Mouse (Mus musculus) limb, embryonic 13.5 days (tissue): Measurements from ENCODE around the gene Dnaja2. TPM values are rescaled to one million over a fixed set of nuclear protein-coding genes. Genes with fewer than 3 reads are reported as not detected.

Experiments used
- ATAC-seq: fragments of 200-750 bp; cut with Nextera tagmentation; 2 replicates; pipeline ENCODE4 v1.8.0; 2017; ENCODE audit warnings: low read depth, moderate number of reproducible peaks, moderate TSS enrichment; ENCODE audit not compliant: low FRiP score
- H3K27ac ChIP-seq: fragments of 300-500 bp; sonication (generic); 2 replicates; pipeline ENCODE4 v1.5.1; 2015; ENCODE audit warnings: inconsistent platforms, mild to moderate bottlenecking, moderate library complexity
- H3K27me3 ChIP-seq: fragments of 300-500 bp; sonication (generic); 2 replicates; pipeline ENCODE4 v1.6.1; 2015; ENCODE audit warnings: mild to moderate bottlenecking, inconsistent platforms
- H3K36me3 ChIP-seq: fragments of 300-500 bp; sonication (generic); 2 replicates; pipeline ENCODE4 v1.6.1; 2015; ENCODE audit warnings: inconsistent platforms, mild to moderate bottlenecking, moderate library complexity
- H3K4me1 ChIP-seq: fragments of 300-500 bp; sonication (generic); 2 replicates; pipeline ENCODE4 v1.6.1; 2015; ENCODE audit warnings: inconsistent platforms
- H3K4me2 ChIP-seq: fragments of 300-500 bp; sonication (generic); replicated peaks from 2 replicates; pipeline ENCODE4 v1.6.1; 2015; ENCODE audit warnings: inconsistent platforms, mild to moderate bottlenecking, moderate library complexity
- H3K4me3 ChIP-seq: fragments of 300-500 bp; sonication (generic); 2 replicates; pipeline ENCODE4 v1.5.1; 2015; ENCODE audit warnings: moderate library complexity, mild to moderate bottlenecking, inconsistent platforms
- H3K9ac ChIP-seq: fragments of 300-500 bp; sonication (generic); 2 replicates; pipeline ENCODE4 v1.6.1; 2015; ENCODE audit warnings: mild to moderate bottlenecking, inconsistent platforms
- H3K9me3 ChIP-seq: fragments of 300-500 bp; sonication (generic); 2 replicates; pipeline ENCODE4 v1.6.1; 2016; ENCODE audit warnings: inconsistent platforms
- WGBS: fragments of 180-500 bp; shearing (Covaris S2); methylation state at CpG from one replicate; pipeline ENCODE4 v1.1.7; 2015; 5-methylcytosine and 5-hydroxymethylcytosine counted together
- polyA plus RNA-seq: library from polyadenylated mRNA; unstranded; fragments of >200 nt; fragmentation: Nextera tagmentation; extraction: Ambion mirVana; gene quantifications from 2 replicates; pipeline ENCODE4 v1.2.1, GENCODE M21; 2015

Gene Dnaja2
- polyA plus RNA-seq, 1 experiment from 2014 or later: 159 TPM

- Histone ChIP-seq H3K9me3 (no peaks in the 10 kb centered on the region), H3K4me3 (no peak overlapping the region), H3K27me3 (no peaks in the 10 kb centered on the region), H3K36me3 (peaks cover 59% of the 10 kb centered on the region), H3K4me2 (no peak overlapping the region), H3K9ac (no peak overlapping the region), H3K27ac (no peak overlapping the region), H3K4me1 (peaks cover 5% of the 10 kb centered on the region; the same call in 1 of the 2 replicates)
- 98% methylated on average over 1 of the region's 1 CpGs for WGBS
- ATAC-seq: no peak
Observed at GRCm38 (mm10) chr8:85551934-85552333, 3.2 kb downstream of the Dnaja2 start.

GRCm38 (mm10) chr8:85536332-85536731 is 18.8 kb downstream of the Dnaja2 start:
- H3K36me3 ChIP-seq: peaks cover 62% of the 10 kb centered on the region
- ATAC-seq: no peak

GRCm38 (mm10) chr8:85534163-85534562 is 21.0 kb downstream of the Dnaja2 start:
- WGBS: 83% methylated on average over 1 of the region's 1 CpGs
- H3K27ac ChIP-seq: no peak overlapping the region
- H3K27me3 ChIP-seq: no peaks in the 10 kb centered on the region
- H3K4me2 ChIP-seq: no peak overlapping the region
- no peak overlapping the region for H3K9ac ChIP-seq
- H3K36me3 ChIP-seq: peaks cover 50% of the 10 kb centered on the region
- H3K4me3 ChIP-seq: no peak overlapping the region
- ATAC-seq: no peak
- H3K9me3 ChIP-seq: no peaks in the 10 kb centered on the region
- H3K4me1 ChIP-seq: no peaks in the 10 kb centered on the region

More at GRCm38 (mm10) chr8:85536332-85536731, 18.8 kb downstream of the Dnaja2 start:
- H3K27me3 ChIP-seq: no peaks in the 10 kb centered on the region
- H3K4me3 ChIP-seq: no peak overlapping the region
- H3K9ac ChIP-seq: no peak overlapping the region
- H3K9me3 ChIP-seq: no peaks in the 10 kb centered on the region
- no peaks in the 10 kb centered on the region for H3K4me1 ChIP-seq
- no peak overlapping the region for H3K4me2 ChIP-seq
- H3K27ac ChIP-seq: no peak overlapping the region
- 99% methylated on average over 2 of the region's 2 CpGs for WGBS

GRCm38 (mm10) chr8:85533434-85533833 is 21.7 kb downstream of the Dnaja2 start:
- WGBS: 96% methylated on average over 2 of the region's 2 CpGs
- no peaks in the 10 kb centered on the region for H3K9me3 ChIP-seq
- H3K4me2 ChIP-seq: no peak overlapping the region
- no peak overlapping the region for H3K9ac ChIP-seq
- no peaks in the 10 kb centered on the region for H3K4me1 ChIP-seq
- no peak overlapping the region for H3K4me3 ChIP-seq
- peaks cover 44% of the 10 kb centered on the region for H3K36me3 ChIP-seq
- no peaks in the 10 kb centered on the region for H3K27me3 ChIP-seq
- no peak overlapping the region for H3K27ac ChIP-seq
- ATAC-seq: no peak

GRCm38 (mm10) chr8:85532843-85533242 is 22.3 kb downstream of the Dnaja2 start:
- H3K4me3 ChIP-seq: no peak overlapping the region
- peaks cover 38% of the 10 kb centered on the region for H3K36me3 ChIP-seq
- ATAC-seq: no peak
- no peak overlapping the region for H3K27ac ChIP-seq
- H3K27me3 ChIP-seq: no peaks in the 10 kb centered on the region
- H3K4me1 ChIP-seq: no peaks in the 10 kb centered on the region
- WGBS: 82% methylated on average over 4 of the region's 4 CpGs
- no peaks in the 10 kb centered on the region for H3K9me3 ChIP-seq
- H3K4me2 ChIP-seq: no peak overlapping the region
- H3K9ac ChIP-seq: no peak overlapping the region

GRCm38 (mm10) chr8:85531471-85531870 is 23.7 kb downstream of the Dnaja2 start:
- Histone ChIP-seq H3K4me2 (no peak overlapping the region), H3K27me3 (no peaks in the 10 kb centered on the region), H3K9me3 (no peaks in the 10 kb centered on the region), H3K36me3 (peaks cover 35% of the 10 kb centered on the region), H3K4me1 (no peaks in the 10 kb centered on the region), H3K4me3 (no peak overlapping the region), H3K9ac (no peak overlapping the region), H3K27ac (no peak overlapping the region)
- ATAC-seq: no peak
- WGBS: 73% methylated on average over 3 of the region's 3 CpGs

- WGBS: 100% methylated on average over 1 of the region's 1 CpGs
- Histone ChIP-seq H3K4me2 (no peak overlapping the region), H3K27ac (no peak overlapping the region), H3K27me3 (no peaks in the 10 kb centered on the region), H3K9ac (no peak overlapping the region), H3K4me1 (no peaks in the 10 kb centered on the region), H3K36me3 (peaks cover 35% of the 10 kb centered on the region), H3K9me3 (no peaks in the 10 kb centered on the region), H3K4me3 (no peak overlapping the region)
- no peak for ATAC-seq
Observed at GRCm38 (mm10) chr8:85530717-85531116, 24.4 kb downstream of the Dnaja2 start.

GRCm38 (mm10) chr8:85528959-85529358 is 26.2 kb downstream of the Dnaja2 start:
- ATAC-seq: no peak
- Histone ChIP-seq H3K9me3 (no peaks in the 10 kb centered on the region), H3K9ac (no peak overlapping the region), H3K4me3 (no peak overlapping the region), H3K27ac (no peak overlapping the region), H3K27me3 (no peaks in the 10 kb centered on the region), H3K4me2 (no peak overlapping the region), H3K36me3 (peaks cover 44% of the 10 kb centered on the region), H3K4me1 (no peaks in the 10 kb centered on the region)
- WGBS: 70% methylated on average over 3 of the region's 3 CpGs

GRCm38 (mm10) chr8:85526105-85526504 is 29.0 kb downstream of the Dnaja2 start:
- Histone ChIP-seq H3K9ac (no peak overlapping the region), H3K9me3 (no peaks in the 10 kb centered on the region), H3K4me2 (no peak overlapping the region), H3K4me3 (no peak overlapping the region), H3K27me3 (no peaks in the 10 kb centered on the region), H3K27ac (no peak overlapping the region), H3K4me1 (no peaks in the 10 kb centered on the region), H3K36me3 (peaks cover 69% of the 10 kb centered on the region)
- ATAC-seq: no peak
- WGBS: 27% methylated on average over 6 of the region's 6 CpGs

- 91% methylated on average over 7 of the region's 7 CpGs for WGBS
- Histone ChIP-seq H3K9me3 (no peaks in the 10 kb centered on the region), H3K4me3 (no peak overlapping the region), H3K27me3 (no peaks in the 10 kb centered on the region), H3K9ac (no peak overlapping the region), H3K27ac (no peak overlapping the region), H3K36me3 (peaks cover 78% of the 10 kb centered on the region), H3K4me1 (no peaks in the 10 kb centered on the region), H3K4me2 (no peak overlapping the region)
- no peak for ATAC-seq
Observed at GRCm38 (mm10) chr8:85524086-85524485, 31.1 kb downstream of the Dnaja2 start.

GRCm38 (mm10) chr8:85521332-85521731 is 33.8 kb downstream of the Dnaja2 start:
- ATAC-seq: no peak

GRCm38 (mm10) chr8:85520586-85520985 is 34.6 kb downstream of the Dnaja2 start:
- Histone ChIP-seq H3K27ac (no peak overlapping the region), H3K4me3 (no peak overlapping the region), H3K27me3 (no peaks in the 10 kb centered on the region), H3K4me1 (no peaks in the 10 kb centered on the region), H3K4me2 (no peak overlapping the region), H3K9me3 (no peaks in the 10 kb centered on the region), H3K36me3 (peaks cover 96% of the 10 kb centered on the region), H3K9ac (no peak overlapping the region)
- WGBS: 90% methylated on average over 4 of the region's 4 CpGs
- ATAC-seq: no peak

More at GRCm38 (mm10) chr8:85521332-85521731, 33.8 kb downstream of the Dnaja2 start:
- no peak overlapping the region for H3K4me2 ChIP-seq
- no peaks in the 10 kb centered on the region for H3K9me3 ChIP-seq
- no peak overlapping the region for H3K27ac ChIP-seq
- H3K27me3 ChIP-seq: no peaks in the 10 kb centered on the region
- H3K9ac ChIP-seq: no peak overlapping the region
- peaks cover 95% of the 10 kb centered on the region for H3K36me3 ChIP-seq
- H3K4me1 ChIP-seq: no peaks in the 10 kb centered on the region
- WGBS: 92% methylated on average over 8 of the region's 8 CpGs
- no peak overlapping the region for H3K4me3 ChIP-seq

- Histone ChIP-seq H3K9me3 (no peaks in the 10 kb centered on the region), H3K9ac (no peak overlapping the region), H3K4me3 (no peak overlapping the region), H3K4me2 (no peak overlapping the region), H3K27me3 (no peaks in the 10 kb centered on the region), H3K36me3 (peaks cover 95% of the 10 kb centered on the region), H3K27ac (no peak overlapping the region), H3K4me1 (no peaks in the 10 kb centered on the region)
- 92% methylated on average over 10 of the region's 10 CpGs for WGBS
- no peak for ATAC-seq
Observed at GRCm38 (mm10) chr8:85517956-85518355, 37.2 kb downstream of the Dnaja2 start.
